8 mouse cellular contexts compared by ENCODE assay signal in the genomic region with DNA sequence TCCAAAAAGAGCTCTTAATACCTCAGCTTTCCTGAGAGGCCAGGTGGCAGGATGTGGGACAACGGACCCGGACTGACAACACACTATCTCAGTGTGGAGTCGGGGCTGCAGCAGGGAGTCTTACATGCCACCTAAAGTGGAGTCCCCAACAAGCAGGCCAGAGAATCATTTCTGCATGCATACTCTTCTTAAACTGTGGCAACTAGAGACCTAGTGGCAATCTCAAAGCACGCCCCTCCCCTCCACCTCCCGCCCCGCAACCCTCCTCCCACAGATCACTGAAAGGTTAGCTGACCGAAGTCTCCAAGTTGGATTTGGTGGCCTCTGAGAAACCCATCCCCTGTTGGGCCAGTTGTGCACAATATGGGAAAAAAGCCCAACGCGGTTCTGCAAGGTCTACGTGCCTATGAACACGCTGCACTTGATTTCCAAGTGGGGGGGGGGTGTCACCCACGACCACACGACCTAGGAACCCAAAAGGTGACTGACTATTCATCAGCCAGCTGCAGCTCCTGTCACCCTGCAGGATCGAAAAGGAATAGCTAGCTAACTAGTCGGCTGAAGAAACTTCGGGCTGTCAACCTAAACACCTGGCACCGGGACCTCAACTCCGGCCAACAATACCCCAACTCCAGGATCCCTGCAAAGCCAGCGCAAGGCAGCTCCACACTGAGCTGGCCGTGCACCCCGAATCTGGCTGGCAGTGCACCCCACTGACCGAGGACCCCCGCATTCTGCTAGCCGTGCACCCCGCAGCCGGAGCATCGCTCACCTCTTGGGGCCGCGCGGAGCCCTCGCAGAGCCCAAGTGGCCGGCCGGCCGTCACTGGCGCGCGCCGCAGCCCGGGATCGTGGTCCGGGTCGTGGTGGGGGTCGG. TPM values are rescaled to one million over a fixed set of nuclear protein-coding genes. Genes with fewer than 3 reads are reported as not detected.
DNase-seq lines count a peak whose midpoint lies in the region; ATAC-seq and TF ChIP-seq lines count a peak whose summit lies in the region.

No protein-coding gene starts in this region.

- peak; percentile 6; the same call in 1 of the 2 replicates for ATAC-seq in cerebellum, adult (ENCODE audit: insufficient number of reproducible peaks, low FRiP score, low TSS enrichment)
- peak; percentile 44; the same call in 1 of the 2 replicates for ATAC-seq in forebrain, postnatal 0 days
- no peak; the same call in none of the 2 replicates for ATAC-seq in intestine, embryonic 14.5 days (replicated peaks; ENCODE audit: low FRiP score, low TSS enrichment, low read depth)

- H3K9me3 ChIP-seq in forebrain, postnatal 0 days (ENCODE audit: low read length) = no peaks in the 10 kb centered on the region
- no peaks in the 10 kb centered on the region for H3K9me3 ChIP-seq in intestine, embryonic 14.5 days (ENCODE audit: control insufficient read depth, low read length)

- H3K79me3 ChIP-seq in C2C12 (ENCODE audit: low read depth) = peaks cover 47% of the 10 kb centered on the region

- H3K27me3 ChIP-seq in C2C12 (ENCODE audit: control insufficient read depth, insufficient read depth, insufficient read length) = no peaks in the 10 kb centered on the region
- no peaks in the 10 kb centered on the region for H3K27me3 ChIP-seq in forebrain, postnatal 0 days (ENCODE audit: insufficient read depth, low read length)
- H3K27me3 ChIP-seq in intestine, embryonic 14.5 days (replicated peaks; ENCODE audit: control insufficient read depth, insufficient read depth, low read length) = no peaks in the 10 kb centered on the region

- peak overlapping the region; percentile 92 for H3K4me3 ChIP-seq in C2C12 (ENCODE audit: insufficient read depth, poor library complexity, severe bottlenecking)
- peak overlapping the region; percentile 87 for H3K4me3 ChIP-seq in brown adipose tissue, adult 24 weeks (ENCODE audit: insufficient read depth, low read depth, low read length)
- H3K4me3 ChIP-seq in forebrain, postnatal 0 days (ENCODE audit: low read depth, low read length) = peak overlapping the region; percentile 87
- peak overlapping the region; percentile 74 for H3K4me3 ChIP-seq in intestine, embryonic 14.5 days (ENCODE audit: low read depth, low read length)
- H3K4me3 ChIP-seq in macrophage (ENCODE audit: inconsistent target) = peak overlapping the region; percentile 78

- H3K36me3 ChIP-seq in C2C12 (ENCODE audit: control insufficient read depth, insufficient read depth) (peaks cover 31% of the 10 kb centered on the region), macrophage (ENCODE audit: inconsistent target) (no peaks in the 10 kb centered on the region)
- no peaks in the 10 kb centered on the region for H3K36me3 ChIP-seq in forebrain, postnatal 0 days (ENCODE audit: insufficient read depth)
- no peaks in the 10 kb centered on the region for H3K36me3 ChIP-seq in intestine, embryonic 14.5 days (ENCODE audit: control insufficient read depth, insufficient read depth, low read length)

- no peak for TF ChIP-seq CTCF in C2C12 (IDR thresholded peaks at IDR 0.05; ENCODE audit: control insufficient read depth, insufficient read depth, insufficient read length)
- TF ChIP-seq CTCF in forebrain, postnatal 0 days (IDR thresholded peaks at IDR 0.05; ENCODE audit: low read depth) = peak; percentile 46; the same call in 1 of the 2 replicates

- peak overlapping the region; percentile 77 for H3K9ac ChIP-seq in forebrain, postnatal 0 days
- H3K9ac ChIP-seq in intestine, embryonic 14.5 days (ENCODE audit: low read length) = peak overlapping the region; percentile 78

- peak overlapping the region; percentile 44 for H3K27ac ChIP-seq in brown adipose tissue, adult 24 weeks (replicated peaks; ENCODE audit: low read depth, low read length)
- no peak overlapping the region for H3K27ac ChIP-seq in forebrain, postnatal 0 days (ENCODE audit: low read depth, low read length)
- peak overlapping the region; percentile 54; the same call in 1 of the 2 replicates for H3K27ac ChIP-seq in intestine, embryonic 14.5 days (ENCODE audit: low read depth)
- peak overlapping the region; percentile 80 for H3K27ac ChIP-seq in macrophage

- H3K79me2 ChIP-seq in C2C12 (ENCODE audit: control insufficient read depth, insufficient read depth) (peaks cover 55% of the 10 kb centered on the region), macrophage (ENCODE audit: inconsistent target) (peaks cover 53% of the 10 kb centered on the region)

- DNase-seq in cerebellum, adult 11-12 months = no peak
- DNase-seq in forebrain, postnatal 0 days = peak; percentile 30
- DNase-seq in intestine, embryonic 14.5 days (ENCODE audit: low spot score) = no peak
- DNase-seq in spleen, postnatal 36 days (ENCODE audit: low spot score in 2 of 2) = peak; percentile 37 to 43

- 1% methylated on average over 43 of the region's 43 CpGs for WGBS in forebrain, postnatal 0 days
- WGBS in intestine, embryonic 14.5 days = under 1% methylated on average over 43 of the region's 43 CpGs
- under 1% methylated on average over 42 of the region's 43 CpGs for WGBS in macrophage (ENCODE audit: missing documents)

- H3K4me1 ChIP-seq in brown adipose tissue, adult 24 weeks (ENCODE audit: control insufficient read depth, insufficient read depth, insufficient read length, low read length) = peaks cover 13% of the 10 kb centered on the region; the same call in 1 of the 2 replicates
- H3K4me1 ChIP-seq in forebrain, postnatal 0 days (ENCODE audit: insufficient read depth) = 0 out of 2 replicates have a peak, but pooled peaks cover 6% of the 10 kb centered on the region
- no peaks in the 10 kb centered on the region for H3K4me1 ChIP-seq in intestine, embryonic 14.5 days (replicated peaks; ENCODE audit: control insufficient read depth, insufficient read depth, low read length)

- peak overlapping the region; percentile 87 for H3ac ChIP-seq in C2C12 (ENCODE audit: control insufficient read depth, insufficient read length, low read depth)

- H3K4me2 ChIP-seq in forebrain, postnatal 0 days (ENCODE audit: low read depth) = peak overlapping the region; percentile 91
- H3K4me2 ChIP-seq in intestine, embryonic 14.5 days (ENCODE audit: low read length) = peak overlapping the region; percentile 92

TF ChIP-seq in C2C12, 6 proteins besides CTCF, POLR2A, EP300 and RAD21:
- no peak for TF ChIP-seq MAX (IDR thresholded peaks at IDR 0.05)
- no peak for TF ChIP-seq MYOG (IDR thresholded peaks at IDR 0.05; ENCODE audit: control insufficient read depth, extremely low read depth, insufficient read length)
- TF ChIP-seq FOSL1 (IDR thresholded peaks at IDR 0.05; ENCODE audit: insufficient read depth, low read length, poor library complexity, severe bottlenecking) = no peak
- TF ChIP-seq CEBPB (IDR thresholded peaks at IDR 0.05; ENCODE audit: low read depth) = no peak
- TF ChIP-seq MYOD1 (IDR thresholded peaks at IDR 0.05; ENCODE audit: control insufficient read depth, insufficient read length, low read depth) = no peak
- no peak for TF ChIP-seq USF1 (IDR thresholded peaks at IDR 0.05; ENCODE audit: low read depth)
TF ChIP-seq in C2C12: peak in this region for 0.

RNA-seq across cellular contexts. Expression of gene Tnfaip3, which starts 0.8 kb away (rescaled TPM):
- 4.3 TPM for polyA plus RNA-seq in C2C12 (2012; fragmentation: generic; extraction: Trizol)
- 1.7 and 2.0 TPM in 2 replicates for polyA plus RNA-seq in brown adipose tissue, adult 24 weeks (2012; ENCODE audit: insufficient read depth, insufficient read length, missing spikeins)
- 3.3 and 3.5 TPM in 2 replicates for total RNA-seq in forebrain, postnatal 0 days (2014; rRNA removed)
- 1.0 and 1.2 TPM in 2 replicates for polyA plus RNA-seq in forebrain, postnatal 0 days (2015; fragmentation: Nextera tagmentation; extraction: Ambion mirVana)
- 2.8 TPM in 2 replicates for polyA plus RNA-seq in intestine, embryonic 14.5 days (2014; fragmentation: Nextera tagmentation; extraction: Ambion mirVana)
- 1,000 to 10,000 TPM in 15 of 26 experiments, 100 to 1,000 TPM in 9, 10 to 100 TPM in 2; 39.9 to 4,056 (median 1,550) TPM for total RNA-seq in macrophage (2018; cell fraction: chromatin; rRNA removed)
- 1,000 to 10,000 TPM in 4 of 26 experiments, 100 to 1,000 TPM in 14, 10 to 100 TPM in 8; 19.7 to 1,707 (median 322) TPM for total RNA-seq in macrophage (2018; cell fraction: cytosol; rRNA removed)
- 1,000 to 10,000 TPM in 17 of 26 experiments, 100 to 1,000 TPM in 8, 10 to 100 TPM in 1; 40.8 to 3,646 (median 1,608) TPM for total RNA-seq in macrophage (2018; cell fraction: nucleus; rRNA removed)
- 19.8 to 40.5 TPM (median 21.4 TPM) in 3 replicates for polyA plus RNA-seq in macrophage (2018)

Comparison
In these comparisons a context has a peak if more than half of its experiments do, and no peak if none do; other contexts are left out.
1. DNase-seq: peak in forebrain, postnatal 0 days (single experiment) and spleen, postnatal 36 days (2 of 2); none in cerebellum, adult 11-12 months (single experiment) and intestine, embryonic 14.5 days (single experiment).
2. Peak in every context shown above with its lines, with median percentiles within 50 percentile points of each other: H3K4me3 ChIP-seq.